Mouse (Mus musculus) heart, postnatal 14 days (tissue): ENCODE measurements around the gene Magi2. TPM values are rescaled to one million over a fixed set of nuclear protein-coding genes. Genes with fewer than 3 reads are reported as not detected.
"Not testable (repeated sequence)": the region's sequence is repeated elsewhere in the genome, so short reads cannot be mapped to it uniquely, and the experiment has no call there.

Experiments used
- DNase-seq, 2 experiments: peaks; one replicate each; pipeline ENCODE4 v3.0.0; 2021 to 2022
- intact Hi-C: fragments of 180-260 bp; cut with DNase I; formaldehyde crosslinking; loops from one replicate; pipeline ENCODE4 v1.15.1; 2025
- total RNA-seq, 2 experiments: library from RNA; stranded (reverse); gene quantifications; 2 replicates each; pipeline ENCODE4 v1.2.3; 2021

Gene Magi2
- total RNA-seq, 2 experiments from 2014 or later = 3.5 to 5.9 TPM

DNA sequence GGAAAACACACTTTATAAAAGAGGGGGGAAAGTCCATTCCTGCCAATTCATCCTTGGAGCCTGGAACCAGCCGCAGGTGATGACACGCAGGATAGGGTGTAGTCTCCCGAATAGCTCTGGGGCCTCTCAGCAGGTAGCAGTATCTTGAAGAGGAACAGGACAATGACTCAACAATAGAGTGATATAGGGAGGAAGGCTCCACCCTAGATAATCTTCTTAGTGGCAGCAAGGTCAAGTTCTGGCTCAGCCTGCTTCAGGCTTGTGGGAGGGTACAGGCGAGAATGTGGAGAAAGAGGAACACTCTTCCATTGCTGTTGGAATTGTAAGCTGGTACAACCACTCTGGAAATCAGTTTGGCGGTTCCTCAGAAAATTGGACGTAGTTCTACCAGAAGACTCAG lies 1484.0 kb downstream of the Magi2 start:
- intact Hi-C loops = not testable (repeated sequence)

GRCm38 (mm10) chr5:20714619-20715018 lies 1487.8 kb downstream of the Magi2 start:
- intact Hi-C loops, DNase-seq: not testable (repeated sequence)

More for the DNA sequence above, 1484.0 kb downstream of the Magi2 start:
- not testable (repeated sequence) for DNase-seq

GRCm38 (mm10) chr5:20715980-20716379 lies 1489.1 kb downstream of the Magi2 start:
- intact Hi-C loops, DNase-seq: not testable (repeated sequence)

- DNase-seq = peak; percentile 30 to 49
- intact Hi-C loops = no loop called here
Measured at GRCm38 (mm10) chr5:20720201-20720900, 1493.5 kb downstream of the Magi2 start.

DNA sequence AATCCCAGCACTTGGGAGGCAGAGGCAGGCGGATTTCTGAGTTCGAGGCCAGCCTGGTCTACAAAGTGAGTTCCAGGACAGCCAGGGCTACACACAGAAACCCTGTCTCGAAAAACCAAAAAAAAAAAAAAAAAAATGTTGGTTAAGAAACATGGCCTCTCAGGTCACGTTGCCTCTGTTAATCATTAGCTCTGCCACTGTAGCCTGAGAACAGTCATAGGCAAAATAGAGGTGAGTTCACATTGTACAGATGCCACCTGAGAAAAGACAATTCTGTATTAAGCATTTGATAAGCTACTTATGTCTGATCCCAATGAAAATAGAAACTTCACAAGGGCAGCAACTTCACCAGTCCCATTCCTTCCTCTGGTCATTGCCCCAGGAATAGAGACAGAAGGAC lies 1496.4 kb downstream of the Magi2 start:
- DNase-seq, intact Hi-C loops: not testable (repeated sequence)

GRCm38 (mm10) chr5:20738795-20739194 lies 1512.0 kb downstream of the Magi2 start:
- intact Hi-C loops = no loop called here
- no peak for DNase-seq

GRCm38 (mm10) chr5:20741193-20741592 lies 1514.4 kb downstream of the Magi2 start:
- intact Hi-C loops = no loop called here

DNA sequence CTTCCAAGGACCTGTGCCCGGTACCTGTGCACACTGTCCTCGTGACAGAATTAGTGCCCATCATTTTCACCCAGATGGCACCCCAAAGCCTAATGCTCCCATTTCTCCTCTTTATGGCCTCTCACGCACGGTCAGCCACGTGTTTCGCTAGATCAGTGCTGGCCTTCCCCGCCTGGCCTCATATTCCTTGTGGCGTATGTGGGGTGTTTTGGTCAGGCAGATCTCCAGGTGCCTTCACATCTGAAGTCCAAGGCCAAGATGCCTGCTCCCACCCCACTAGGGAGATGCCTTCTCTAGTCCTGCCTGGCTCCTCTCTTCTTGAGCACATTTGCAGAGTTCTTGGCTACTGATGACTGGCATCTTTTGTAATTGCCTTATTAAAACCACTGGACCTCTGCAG lies 1515.1 kb downstream of the Magi2 start:
- DNase-seq = no peak
- intact Hi-C loops = no loop called here

More at GRCm38 (mm10) chr5:20741193-20741592, 1514.4 kb downstream of the Magi2 start:
- DNase-seq = no peak

DNA sequence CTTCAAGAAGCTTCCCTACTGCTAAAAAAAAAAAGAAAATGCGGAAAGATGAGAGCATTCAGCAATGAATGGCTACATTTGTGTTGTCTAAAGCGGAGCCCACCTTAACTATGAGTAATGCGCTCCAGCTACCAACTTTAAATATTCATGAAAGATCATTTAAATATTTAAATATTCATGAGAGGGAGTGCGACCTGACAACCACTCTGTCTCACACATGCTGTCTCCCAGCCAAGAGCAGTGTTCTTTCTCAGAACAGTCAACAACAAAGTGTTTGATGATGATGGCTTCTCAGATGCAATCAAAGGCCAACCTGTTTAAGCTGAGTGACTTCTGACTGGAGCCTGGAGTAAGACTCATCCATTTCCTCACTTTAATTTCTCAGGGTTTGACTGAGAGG lies 1521.3 kb downstream of the Magi2 start:
- no peak for DNase-seq
- intact Hi-C loops = no loop called here

DNA sequence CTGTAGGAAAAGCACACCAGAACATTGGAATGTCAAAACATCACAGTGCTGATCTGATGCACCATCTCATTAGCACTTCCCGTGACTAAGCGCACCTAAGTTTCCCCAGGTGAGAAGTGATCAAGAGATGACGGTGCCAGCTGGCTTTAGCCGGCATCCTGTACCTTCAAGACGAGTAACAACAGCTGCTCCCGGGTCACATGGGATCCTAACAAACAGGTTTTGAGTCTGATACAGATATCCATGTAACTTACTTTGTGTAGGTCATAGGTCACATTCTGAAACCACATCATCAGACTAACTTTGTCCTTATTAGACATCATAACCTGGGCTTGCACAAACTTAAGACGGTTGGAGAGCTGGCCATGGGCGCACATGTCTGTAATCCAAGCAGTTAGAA lies 1522.0 kb downstream of the Magi2 start:
- no peak for DNase-seq
- intact Hi-C loops = no loop called here

DNA sequence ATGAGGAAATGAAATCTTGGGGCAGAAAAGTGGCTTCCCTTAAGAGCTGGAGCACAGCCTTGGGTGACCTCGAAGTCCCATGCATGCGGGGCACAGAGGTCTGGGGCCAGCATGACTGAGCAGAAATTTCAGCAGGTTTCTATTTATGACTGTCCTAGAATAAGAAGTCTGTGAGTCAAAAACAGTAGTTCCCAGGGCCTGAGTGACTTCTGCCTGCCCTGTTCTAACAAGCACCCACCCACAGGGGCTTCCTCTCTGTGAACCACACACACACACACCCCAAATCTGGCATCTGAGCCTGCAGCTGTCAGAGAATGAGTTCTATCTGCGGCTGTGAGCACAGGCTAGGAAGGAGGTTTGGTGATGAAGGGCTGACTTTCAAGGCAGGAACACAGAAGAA lies 1522.7 kb downstream of the Magi2 start:
- intact Hi-C loops = no loop called here
- no peak for DNase-seq

DNA sequence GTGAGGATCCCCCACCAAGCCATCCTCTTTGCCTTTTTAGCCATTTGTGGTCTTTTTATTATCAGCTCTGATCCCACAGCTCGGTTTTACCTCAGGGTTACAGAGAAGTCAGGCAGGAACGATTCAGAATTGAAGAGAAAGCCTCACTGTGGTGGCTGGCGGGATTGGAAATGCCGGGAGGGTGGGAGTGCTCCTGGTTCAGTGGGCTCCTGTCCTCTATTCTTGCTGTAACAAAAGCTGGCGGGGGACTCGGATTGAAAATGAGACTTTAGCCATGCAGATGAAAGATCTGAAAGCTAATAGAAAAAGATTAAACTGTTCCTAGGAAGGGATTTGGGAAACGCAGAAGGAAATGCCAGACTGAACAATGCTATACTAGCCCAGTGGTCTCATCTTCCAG lies 1524.2 kb downstream of the Magi2 start:
- intact Hi-C loops = no loop called here
- no peak for DNase-seq

DNA sequence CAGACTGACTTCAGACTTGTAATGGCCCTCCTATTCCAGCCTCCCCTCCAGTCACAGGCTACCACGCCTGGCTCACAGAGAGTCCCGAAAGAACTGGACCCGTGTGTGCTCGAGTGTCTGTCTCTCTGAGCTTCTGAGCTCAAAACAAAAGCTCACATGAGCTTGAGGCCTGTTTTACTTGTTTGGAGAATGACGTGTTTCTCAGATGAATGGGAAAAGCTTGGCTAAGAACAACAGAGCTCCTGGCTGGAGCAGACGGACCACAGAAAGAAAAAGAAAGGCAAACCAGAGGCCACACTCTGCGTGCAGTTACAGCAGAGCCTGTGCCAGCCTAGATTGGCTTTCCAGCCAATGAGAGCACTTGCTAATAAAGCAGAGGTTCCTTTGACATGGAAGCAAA lies 1524.9 kb downstream of the Magi2 start:
- no peak for DNase-seq
- intact Hi-C loops = no loop called here

GRCm38 (mm10) chr5:20753096-20753495 lies 1526.3 kb downstream of the Magi2 start:
- intact Hi-C loops = no loop called here
- DNase-seq = no peak

DNA sequence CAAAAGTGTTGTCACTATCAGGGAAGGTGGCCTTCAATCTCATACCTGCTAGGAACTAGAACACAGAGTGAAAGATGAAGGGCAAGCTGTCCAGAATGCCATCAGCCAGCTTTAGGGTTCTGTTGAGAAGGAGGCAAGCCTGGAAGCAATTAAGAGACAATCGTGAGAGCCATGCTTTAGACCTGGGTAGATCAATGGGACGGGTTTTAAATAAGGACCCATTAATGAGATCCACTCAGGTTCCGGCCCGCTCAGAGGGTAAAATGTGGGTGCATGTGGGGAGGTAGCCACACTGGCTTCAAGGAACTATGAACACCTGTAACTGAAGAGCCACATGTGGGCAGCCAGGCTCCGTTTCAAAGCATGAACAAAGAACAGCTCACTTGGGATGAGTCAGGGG lies 1527.1 kb downstream of the Magi2 start:
- no peak for DNase-seq
- intact Hi-C loops = no loop called here
